Mouse (Mus musculus): Measurements from ENCODE around the gene Tusc2.
A peak's percentile ranks its signal among the peaks of the same experiment; 100 is the strongest.
"Not testable (repeated sequence)": the region's sequence is repeated elsewhere in the genome, so short reads cannot be mapped to it uniquely, and the experiment has no call there.

Tusc2 gene

DNA sequence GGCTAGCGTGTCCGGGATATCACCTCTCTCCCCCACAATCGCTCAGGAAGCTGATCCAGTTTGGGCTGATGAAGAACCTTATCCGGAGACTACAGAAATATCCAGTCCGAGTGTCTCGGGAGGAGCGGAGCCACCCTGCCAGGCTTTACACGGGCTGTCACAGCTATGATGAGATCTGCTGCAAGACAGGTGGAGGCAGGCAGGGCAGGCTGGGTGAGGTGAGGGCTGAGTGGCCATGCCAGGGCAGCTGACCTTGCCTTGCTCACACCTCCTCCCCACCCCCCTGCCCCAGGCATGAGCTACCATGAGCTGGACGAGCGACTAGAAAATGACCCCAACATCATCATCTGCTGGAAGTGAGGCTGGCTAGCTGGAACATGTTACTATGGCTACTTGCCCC, 17.9 kb upstream of the Tusc2 start:
- no peak for DNase-seq (ENCODE audit: low spot score in 2 of 2)

DNA sequence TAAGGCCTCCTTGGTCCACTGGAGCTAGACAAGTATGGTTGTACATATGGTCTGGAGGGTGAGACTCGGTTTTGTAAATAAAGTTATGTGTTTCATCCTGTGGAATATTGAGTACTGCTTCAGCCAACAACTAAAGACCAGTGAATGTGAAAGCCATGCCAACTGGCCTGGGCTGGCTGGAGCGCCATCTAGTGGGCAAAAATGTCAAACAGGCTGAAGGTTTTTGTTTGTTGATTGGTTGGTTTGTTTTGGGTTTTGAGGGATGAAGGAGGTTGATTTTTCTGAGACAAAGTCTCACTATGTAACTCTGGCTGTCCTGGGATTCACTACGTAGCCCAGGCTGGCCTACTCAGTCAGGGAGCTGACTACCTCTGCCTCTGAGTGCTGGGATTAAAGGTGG, 17.5 kb upstream of the Tusc2 start:
- peak; percentile 79 to 95 for DNase-seq (ENCODE audit: low spot score in 2 of 2)

DNA sequence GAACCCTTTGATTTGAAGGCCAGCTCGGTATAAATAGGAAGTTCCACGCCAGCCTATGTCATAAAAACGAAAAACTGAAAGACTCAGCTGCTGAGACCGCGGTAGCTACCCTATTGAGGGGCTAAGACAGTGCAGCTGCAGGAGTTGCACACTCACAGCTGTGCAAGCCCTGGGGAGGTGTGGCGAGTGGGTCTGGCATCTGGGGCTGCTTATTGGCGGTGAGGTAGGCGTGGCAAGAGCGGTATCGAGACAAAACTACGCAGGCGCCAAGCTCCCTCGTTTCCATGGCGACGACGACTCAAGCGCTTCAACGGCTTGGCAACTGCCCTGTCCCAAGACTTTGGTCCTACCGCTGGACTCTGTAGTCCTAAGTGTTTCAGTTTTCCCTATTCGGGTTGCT, 16.0 kb upstream of the Tusc2 start, which contains the start of gene Zmynd10:
Gene Zmynd10, plus strand, starts transcription at position 273 of the 400 bp plus-strand sequence.
- DNase-seq (ENCODE audit: low spot score in 2 of 2): peak; percentile 85 to 90

- DNase-seq (ENCODE audit: low spot score in 2 of 2): no peak
Measured at GRCm38 (mm10) chr9:107547957-107548356, 15.1 kb upstream of the Tusc2 start.

GRCm38 (mm10) chr9:107548820-107549219, 14.2 kb upstream of the Tusc2 start:
- no peak for DNase-seq (ENCODE audit: low spot score in 2 of 2)

DNA sequence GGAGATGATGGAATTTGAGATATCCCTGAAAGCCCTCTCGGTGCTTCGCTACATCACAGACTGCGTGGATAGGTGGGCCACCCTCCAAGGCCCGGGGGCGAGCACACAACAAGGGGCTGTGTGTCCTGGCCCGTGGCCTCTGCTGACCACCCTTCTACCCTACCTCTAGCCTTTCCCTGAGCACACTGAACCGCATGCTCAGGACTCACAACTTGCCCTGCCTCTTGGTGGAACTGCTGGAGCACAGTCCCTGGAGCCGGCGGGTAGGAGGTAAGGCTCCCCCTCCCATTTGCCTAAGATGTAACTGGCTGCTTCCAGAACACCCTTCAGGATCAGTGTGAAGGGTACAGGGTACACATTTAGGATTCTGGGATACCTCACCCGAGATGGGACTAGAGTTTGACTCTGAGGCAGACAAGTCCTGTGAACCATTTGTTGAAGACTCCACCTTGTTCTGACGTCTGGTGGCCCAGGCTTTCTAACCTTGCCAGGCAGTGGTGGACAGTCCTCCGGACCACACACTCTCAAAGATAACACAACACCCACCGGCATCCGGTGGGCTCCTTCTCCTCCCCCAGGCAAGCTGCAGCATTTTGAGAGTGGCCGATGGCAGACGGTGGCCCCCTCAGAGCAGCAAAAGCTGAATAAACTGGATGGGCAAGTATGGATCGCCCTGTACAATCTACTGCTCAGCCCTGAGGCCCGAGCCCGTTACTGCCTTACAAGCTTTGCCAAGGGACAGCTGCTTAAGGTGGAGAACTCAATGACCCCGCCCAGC, 13.6 kb upstream of the Tusc2 start:
- no peak for DNase-seq (ENCODE audit: low spot score in 2 of 2)

DNA sequence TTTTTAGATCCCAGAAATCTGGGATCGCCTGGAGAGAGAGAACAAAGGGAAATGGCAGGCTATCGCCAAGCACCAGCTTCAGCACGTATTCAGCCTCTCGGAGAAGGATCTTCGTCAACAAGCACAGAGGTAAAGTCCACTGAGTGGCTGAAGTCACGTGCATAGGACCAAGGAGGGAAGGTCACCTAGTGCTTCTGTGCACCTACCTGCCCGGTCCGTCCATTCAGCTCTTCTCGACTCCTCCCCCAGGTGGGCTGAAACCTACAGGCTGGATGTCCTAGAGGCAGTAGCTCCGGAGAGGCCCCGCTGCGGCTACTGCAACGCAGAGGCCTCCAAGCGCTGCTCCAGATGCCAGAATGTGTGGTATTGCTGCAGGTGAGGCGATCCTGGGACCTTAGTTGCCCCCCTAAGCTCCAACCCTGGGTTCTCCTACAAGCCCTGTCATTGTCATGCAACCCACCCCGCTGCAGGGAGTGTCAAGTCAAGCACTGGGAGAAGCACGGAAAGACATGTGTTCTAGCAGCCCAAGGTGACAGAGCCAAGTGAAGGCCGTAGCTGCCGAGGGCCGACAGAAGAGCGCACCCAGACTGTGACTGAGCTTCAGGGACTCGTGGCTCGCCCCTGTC, 12.5 kb upstream of the Tusc2 start:
- no peak for DNase-seq (ENCODE audit: low spot score in 2 of 2)

GRCm38 (mm10) chr9:107551117-107551889, 11.8 kb upstream of the Tusc2 start, which contains the start of gene Rassf1:
TSS of gene Rassf1 (plus strand) at chr9:107551555.
- peak; percentile 66 to 86 for DNase-seq (ENCODE audit: low spot score in 2 of 2)

DNA sequence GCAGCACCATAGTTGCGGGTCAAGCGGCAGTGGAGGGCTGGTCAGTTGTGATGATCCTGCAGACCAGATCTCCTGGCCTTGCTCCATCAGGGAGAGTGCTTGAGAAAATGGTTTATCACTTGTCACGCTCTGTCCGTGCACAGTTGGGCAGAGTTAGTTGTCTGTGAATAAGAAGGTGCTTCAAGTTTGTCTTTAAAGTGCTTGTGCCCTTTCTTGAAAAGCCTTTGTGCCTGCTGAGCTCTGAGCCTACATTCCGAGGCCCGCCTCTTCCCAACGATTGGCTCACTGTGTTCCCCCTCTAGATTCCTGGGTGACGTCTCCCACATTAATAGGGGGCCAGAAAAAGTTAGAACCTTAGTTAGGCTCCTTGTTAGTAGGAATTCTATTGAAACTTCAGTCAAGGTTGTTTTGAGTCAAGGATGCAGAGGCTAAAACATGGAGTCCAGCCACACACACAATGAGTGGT, 11.1 kb upstream of the Tusc2 start:
- DNase-seq (ENCODE audit: low spot score in 2 of 2): no peak

GRCm38 (mm10) chr9:107552690-107553393, 10.2 kb upstream of the Tusc2 start:
- no peak for DNase-seq (ENCODE audit: low spot score in 2 of 2)

DNA sequence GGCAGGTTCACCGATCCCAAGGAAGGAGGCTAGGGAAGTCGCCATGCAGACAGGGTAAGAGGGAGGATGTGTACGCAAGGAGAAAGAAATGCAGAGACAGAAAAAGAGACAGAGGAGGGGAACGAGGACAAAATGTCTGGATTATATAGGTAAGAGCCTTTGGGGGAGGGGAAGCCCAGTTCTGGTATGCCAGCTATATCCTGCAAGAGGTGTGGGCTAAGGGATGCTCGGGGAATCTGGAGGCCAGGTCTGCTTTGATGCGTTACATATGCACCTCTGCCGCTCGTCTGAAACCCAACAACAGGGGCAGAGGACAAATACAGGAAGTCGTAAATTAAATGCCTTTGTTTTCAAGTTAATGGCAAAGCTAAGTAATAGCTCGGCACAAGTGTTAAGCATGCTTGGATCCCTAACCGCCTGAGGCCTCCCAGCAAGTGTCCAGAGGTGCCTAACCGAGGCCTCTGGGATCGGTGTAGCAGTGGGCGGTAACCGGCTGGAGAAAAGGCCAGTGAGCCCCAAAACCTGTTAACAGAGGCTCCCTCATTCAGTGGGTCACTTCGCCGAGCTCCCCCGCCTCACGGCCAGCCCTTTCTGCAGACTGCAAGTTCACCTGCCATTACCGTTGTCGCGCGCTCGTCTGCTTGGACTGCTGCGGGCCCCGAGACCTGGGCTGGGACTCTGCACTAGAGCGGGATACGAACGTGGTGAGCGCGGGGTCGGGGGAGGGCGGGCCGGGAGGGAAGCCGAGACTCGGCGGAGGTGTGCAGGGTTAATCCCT, 9.3 kb upstream of the Tusc2 start:
- DNase-seq (ENCODE audit: low spot score in 2 of 2): peak in 1 of 2 experiments; percentile 81

DNA sequence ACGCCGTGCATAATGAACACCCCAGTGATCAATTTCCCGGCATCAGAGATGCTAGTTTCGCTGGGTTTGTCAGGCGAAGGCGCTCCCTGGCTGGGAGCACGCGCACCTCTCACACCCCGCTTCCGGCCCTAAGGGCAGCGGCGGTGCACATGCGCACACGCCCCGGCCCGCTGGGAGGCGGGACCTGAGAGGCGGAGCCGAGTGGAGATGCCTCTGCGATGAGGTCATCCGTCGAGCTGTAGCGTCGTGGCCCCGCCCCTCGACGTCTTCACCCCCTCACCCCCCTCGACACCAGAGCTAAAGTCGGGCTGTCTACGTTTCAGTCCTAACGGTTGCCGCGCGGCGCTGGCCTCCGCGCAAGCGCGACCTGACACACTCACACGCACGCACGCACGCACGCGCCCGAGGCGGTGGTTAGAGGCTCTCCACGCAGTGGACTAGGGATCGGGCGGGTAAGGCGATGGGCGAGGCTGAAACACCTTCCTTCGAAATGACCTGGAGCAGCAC, 8.7 kb upstream of the Tusc2 start:
- peak; percentile 95 to 96 for DNase-seq (ENCODE audit: low spot score in 2 of 2)

DNA sequence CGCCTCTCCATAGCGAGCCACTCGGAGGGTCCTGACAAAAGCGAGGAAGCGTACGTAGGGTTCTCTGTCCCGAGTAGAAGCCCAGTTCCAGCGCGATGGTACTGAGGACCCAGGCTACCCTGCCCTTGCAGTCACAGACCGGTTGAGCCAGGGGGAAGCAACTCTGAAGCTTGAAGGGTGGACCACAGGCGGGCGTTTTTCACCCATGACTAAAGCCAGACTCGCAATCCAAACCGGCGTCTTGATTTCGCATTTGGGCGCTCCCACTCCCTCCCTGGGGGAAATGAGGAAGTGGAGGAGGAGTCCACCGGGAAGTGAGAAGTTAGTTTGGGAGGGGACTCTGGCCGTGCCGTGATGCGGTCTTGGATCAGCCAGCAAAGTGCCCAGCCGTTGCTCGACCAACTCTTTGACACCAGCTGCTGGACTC, 8.0 kb upstream of the Tusc2 start:
- DNase-seq (ENCODE audit: low spot score in 2 of 2): peak in 1 of 2 experiments; percentile 55

- no peak for DNase-seq (ENCODE audit: low spot score in 2 of 2)
Measured at GRCm38 (mm10) chr9:107555701-107556100, 7.4 kb upstream of the Tusc2 start.

DNA sequence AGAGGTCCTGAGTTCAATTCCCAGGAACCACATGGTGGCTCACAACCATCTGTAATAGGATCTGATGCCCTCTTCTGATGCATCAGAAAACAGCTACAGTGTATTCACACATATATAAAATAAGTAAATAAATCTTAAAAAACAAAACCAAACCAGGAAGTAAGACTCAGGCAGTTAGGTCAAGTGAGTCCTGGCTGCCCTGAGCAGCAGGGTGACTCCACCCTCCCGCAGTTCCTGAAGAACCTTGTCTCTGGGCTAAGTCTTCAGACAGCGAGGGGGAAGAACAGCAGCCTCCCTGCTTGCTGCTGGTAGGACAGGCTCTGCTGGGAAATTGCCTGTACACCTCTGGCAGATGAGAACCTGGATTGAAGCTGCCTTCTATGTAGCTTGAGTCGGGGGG, 6.7 kb upstream of the Tusc2 start:
- DNase-seq (ENCODE audit: low spot score in 2 of 2): no peak

DNA sequence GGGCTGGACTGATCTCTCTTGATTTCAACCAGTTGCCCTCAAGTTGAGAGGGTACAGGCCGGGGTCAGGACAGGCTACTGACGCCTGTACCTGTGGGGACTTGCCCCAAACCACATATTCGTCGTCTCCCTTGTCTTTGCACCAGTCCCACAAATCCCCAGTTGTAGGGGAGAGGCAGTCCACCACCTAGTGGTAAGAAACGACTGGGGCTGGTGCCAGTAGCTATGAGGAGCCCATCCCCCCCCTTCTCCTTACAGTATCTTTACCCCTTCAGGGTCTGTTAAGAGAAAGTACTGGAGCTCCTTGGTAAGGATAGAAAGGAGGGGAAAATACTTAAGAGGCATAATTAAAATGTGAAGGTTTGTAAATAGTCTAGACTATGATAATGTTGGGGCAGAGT, 2.5 kb downstream of the Tusc2 start:
- DNase-seq (ENCODE audit: low spot score in 2 of 2): not testable (repeated sequence)

DNA sequence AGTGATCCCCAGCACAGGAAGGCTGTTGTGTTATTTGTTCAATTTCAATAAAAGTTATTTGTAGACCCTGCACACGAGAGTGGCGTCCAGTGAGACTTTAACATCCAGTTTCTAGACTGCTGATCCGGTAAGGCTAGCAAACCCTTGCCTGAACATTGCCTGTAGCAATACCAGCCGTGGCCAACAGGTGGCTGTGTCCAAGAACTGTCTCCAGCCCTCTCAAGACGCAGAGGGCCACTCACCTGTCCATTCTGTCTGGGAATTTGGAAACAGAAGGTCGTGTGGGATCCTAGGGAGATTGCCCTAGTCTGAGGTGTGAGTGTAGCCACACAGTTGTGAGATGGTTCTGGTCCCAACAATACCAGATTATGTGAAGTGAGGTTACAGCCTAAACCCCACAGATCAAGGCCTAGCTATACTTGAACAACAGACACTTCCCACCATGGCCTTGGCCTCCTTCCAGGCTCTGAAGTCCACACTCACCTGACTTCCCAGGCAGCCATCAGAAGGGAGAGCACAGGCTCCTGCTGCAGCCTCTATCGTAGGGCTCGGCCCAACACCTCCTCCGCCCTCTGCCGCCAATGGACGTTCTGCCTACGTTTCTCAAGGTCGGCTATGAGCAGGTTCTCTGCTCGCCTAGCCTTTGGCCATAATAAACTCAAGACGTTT, 3.1 kb downstream of the Tusc2 start:
- peak; percentile 89 to 97 for DNase-seq (ENCODE audit: low spot score in 2 of 2)

DNA sequence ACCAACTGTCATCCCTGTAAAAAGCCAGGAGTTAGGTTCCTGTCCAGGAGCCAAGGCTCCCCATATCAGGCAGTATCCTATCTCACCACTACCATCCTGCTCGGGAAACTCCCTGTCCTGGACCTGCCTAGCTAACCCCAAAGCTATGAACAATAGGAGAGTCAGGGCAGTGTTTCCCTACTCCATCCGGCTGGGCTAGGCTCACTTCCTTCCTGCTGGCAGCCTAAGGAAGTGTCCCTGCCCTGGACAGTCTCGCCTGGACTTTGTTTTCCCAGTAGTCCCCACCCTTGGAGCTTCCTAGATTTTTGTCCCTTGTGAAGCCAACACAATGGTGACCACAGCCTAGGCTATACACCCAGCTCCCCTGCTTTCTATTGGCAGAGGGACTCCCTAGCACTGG, 3.8 kb downstream of the Tusc2 start:
- DNase-seq (ENCODE audit: low spot score in 2 of 2): no peak

DNA sequence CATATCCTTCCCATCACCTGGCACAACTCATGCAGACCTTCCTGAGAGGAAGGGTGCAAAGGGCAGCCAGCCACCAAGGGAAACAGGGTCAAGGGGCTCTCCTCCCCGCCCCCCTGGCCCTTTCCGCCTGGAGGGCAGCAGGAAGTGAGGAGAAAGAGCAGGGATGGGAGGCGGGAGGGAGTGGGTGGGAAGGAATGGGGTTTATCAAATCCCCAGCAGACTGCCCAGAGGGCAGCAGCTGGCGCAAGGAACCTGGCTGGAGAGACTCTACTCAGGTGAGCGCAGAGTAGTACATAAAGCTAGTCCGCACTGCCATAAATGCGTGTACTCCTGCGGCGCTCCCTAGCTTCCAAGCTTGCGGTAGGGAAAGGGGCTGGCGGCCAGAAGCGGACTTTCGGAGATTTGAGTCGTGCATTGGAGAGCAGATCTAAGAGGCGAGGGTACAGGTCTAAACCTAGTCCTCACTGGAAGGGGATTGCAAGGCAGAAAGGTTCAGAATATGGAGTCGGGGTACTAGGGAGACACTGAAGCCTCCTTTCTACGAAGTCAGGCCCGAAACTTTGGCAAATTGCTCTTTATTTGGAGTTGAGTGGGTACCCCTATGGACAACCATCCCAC, 4.8 kb downstream of the Tusc2 start, which contains the start of gene Hyal2:
Gene Hyal2, plus strand, starts transcription at position 244 of the 618 bp plus-strand sequence.
- DNase-seq (ENCODE audit: low spot score in 2 of 2): no peak
